Mouse (Mus musculus): Measurements from ENCODE around the gene Sgo1. TPM values are rescaled to one million over a fixed set of nuclear protein-coding genes. Genes with fewer than 3 reads are reported as not detected.
A peak's percentile ranks its signal among the peaks of the same experiment; 100 is the strongest.

Gene Sgo1
- total RNA-seq, 2 experiments from 2014 or later = 0.33 to 0.51 TPM

- DNase-seq (ENCODE audit: low spot score in 2 of 2) = no peak
These were observed 34.5 kb downstream of the Sgo1 start for GRCm38 (mm10) chr17:53654596-53654995.

DNA sequence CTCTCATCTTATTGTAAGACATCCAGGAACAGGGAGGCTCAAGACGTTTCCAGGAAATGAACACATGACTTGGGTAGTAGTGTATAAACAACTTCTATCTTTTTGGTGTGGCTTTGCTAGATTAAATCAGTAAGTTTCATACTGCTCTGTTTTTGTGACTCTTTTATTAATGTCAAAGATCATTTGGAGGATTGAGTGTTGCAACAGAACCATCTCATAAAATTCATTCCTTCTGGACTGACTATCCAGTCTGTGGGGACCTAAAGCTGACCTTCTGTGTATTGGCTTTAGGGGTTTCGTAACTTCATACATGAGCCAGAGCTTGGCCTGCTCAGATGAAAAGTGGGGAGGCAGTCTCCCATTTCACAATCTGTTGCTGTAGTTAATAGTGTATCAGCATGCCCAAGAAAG, 38.9 kb downstream of the Sgo1 start:
- peak in 1 of 2 experiments; percentile 6 for DNase-seq (ENCODE audit: low spot score in 2 of 2)

DNA sequence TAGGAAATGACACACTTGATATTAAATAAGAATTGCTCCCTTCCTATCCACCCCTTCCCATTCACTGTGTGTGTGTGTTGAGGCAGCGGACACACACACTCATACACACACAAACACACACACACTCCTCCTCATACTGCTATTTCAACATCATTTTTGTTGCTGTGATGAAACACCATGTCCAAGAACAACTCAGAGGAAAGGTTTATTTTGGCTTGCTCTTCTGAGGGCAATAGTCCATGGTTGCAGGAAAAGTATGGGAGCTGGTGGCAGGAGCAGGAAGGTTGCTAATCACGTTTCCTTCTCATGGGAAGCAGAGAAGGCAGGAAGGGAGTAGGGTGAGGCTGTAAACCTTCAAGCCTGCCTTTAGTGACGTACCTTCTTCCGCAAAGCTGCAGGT, 45.8 kb downstream of the Sgo1 start:
- DNase-seq (ENCODE audit: low spot score in 2 of 2) = no peak

GRCm38 (mm10) chr17:53631344-53631743, 57.8 kb downstream of the Sgo1 start:
- no peak for DNase-seq (ENCODE audit: low spot score in 2 of 2)

- no peak for DNase-seq (ENCODE audit: low spot score in 2 of 2)
These were observed 61.0 kb downstream of the Sgo1 start for GRCm38 (mm10) chr17:53628131-53628530.

- no peak for DNase-seq (ENCODE audit: low spot score in 2 of 2)
These were observed 61.6 kb downstream of the Sgo1 start for GRCm38 (mm10) chr17:53627497-53627896.

DNA sequence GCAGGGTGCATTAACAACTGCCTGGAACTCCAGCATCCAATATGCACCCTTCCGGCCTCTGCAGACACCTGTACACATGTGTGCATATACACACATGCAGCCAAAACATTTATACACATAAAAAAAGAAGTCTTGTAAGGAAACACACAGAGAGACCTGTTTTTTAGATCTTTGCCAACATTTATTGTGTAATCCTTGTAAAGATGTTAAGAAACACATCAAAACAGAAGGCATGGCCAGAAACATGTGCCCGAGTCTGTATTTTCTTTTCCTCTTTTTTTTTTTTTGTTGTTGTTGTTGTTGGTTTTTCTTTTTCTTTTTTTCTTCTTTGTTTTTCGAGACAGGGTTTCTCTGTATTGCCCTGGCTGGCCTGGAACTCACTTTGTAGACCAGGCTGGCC, 63.0 kb downstream of the Sgo1 start:
- DNase-seq (ENCODE audit: low spot score in 2 of 2) = no peak

Other genes starting within 250 kb of the Sgo1 start
- under 1 TPM; 0.19 to 0.40 TPM for gene Efhb, start 226.0 kb downstream of the Sgo1 start, total RNA-seq (2021)
- gene Rab5a, start 210.1 kb downstream of the Sgo1 start, total RNA-seq (2021) = 100 to 1,000 TPM in 1 of 2 experiments, 10 to 100 TPM in 1; 78.9 to 109 TPM
- not detected for gene Pp2d1, start 149.9 kb downstream of the Sgo1 start, total RNA-seq (2021)
- gene Kat2b, start 122.5 kb downstream of the Sgo1 start, total RNA-seq (2021) = 10 to 100 TPM; 50.8 to 85.6 TPM
- gene Sult1c2, start 157.0 kb upstream of the Sgo1 start, total RNA-seq (2021) = under 1 TPM in 1 of 2 experiments, not detected in 1; 0.50 TPM